Mouse (Mus musculus) kidney, embryonic 16.5 days (tissue): ENCODE data around the gene Ltbp4. TPM values are rescaled to one million over a fixed set of nuclear protein-coding genes. Genes with fewer than 3 reads are reported as not detected.
A peak's percentile ranks its signal among the peaks of the same experiment; 100 is the strongest.

Experiments used
- ATAC-seq: fragments of 200-750 bp; cut with Nextera tagmentation; 2 replicates; pipeline ENCODE4 v1.8.0; 2017; ENCODE audit warnings: moderate TSS enrichment; ENCODE audit not compliant: low FRiP score, low TSS enrichment
- H3K27ac ChIP-seq: fragments of 300-500 bp; sonication (generic); 2 replicates; pipeline ENCODE4 v1.5.1; 2014; ENCODE audit warnings: low read length
- H3K27me3 ChIP-seq: fragments of 300-500 bp; sonication (generic); 2 replicates; pipeline ENCODE4 v1.6.1; 2014; ENCODE audit warnings: low read length, control low read depth, mixed read lengths; ENCODE audit not compliant: insufficient read depth
- H3K36me3 ChIP-seq: fragments of 300-500 bp; sonication (generic); 2 replicates; pipeline ENCODE4 v1.6.1; 2014; ENCODE audit warnings: low read length, control low read depth, mixed read lengths; ENCODE audit not compliant: insufficient read depth
- H3K4me1 ChIP-seq: fragments of 300-500 bp; sonication (generic); 2 replicates; pipeline ENCODE4 v1.6.1; 2014; ENCODE audit warnings: low read length, control low read depth, mixed read lengths; ENCODE audit not compliant: insufficient read depth
- H3K4me2 ChIP-seq: fragments of 300-500 bp; sonication (generic); replicated peaks from 2 replicates; pipeline ENCODE4 v1.6.1; 2014; ENCODE audit warnings: low read depth, low read length
- H3K4me3 ChIP-seq: fragments of 300-500 bp; sonication (generic); 2 replicates; pipeline ENCODE4 v1.5.1; 2014; ENCODE audit warnings: mild to moderate bottlenecking, low read length
- H3K9ac ChIP-seq: fragments of 300-500 bp; sonication (generic); replicated peaks from 2 replicates; pipeline ENCODE4 v1.6.1; 2014; ENCODE audit warnings: low read length
- H3K9me3 ChIP-seq: fragments of 300-500 bp; sonication (generic); 2 replicates; pipeline ENCODE4 v1.6.1; 2016; ENCODE audit warnings: low read length, control low read depth
- WGBS: fragments of 180-500 bp; shearing (Covaris S2); extraction: QIAGEN DNeasy Blood & Tissue Kit; methylation state at CpG from one replicate; pipeline ENCODE4 v1.1.7; 2014; 5-methylcytosine and 5-hydroxymethylcytosine counted together
- polyA plus RNA-seq: library from polyadenylated mRNA; unstranded; fragments of >200 nt; fragmentation: Nextera tagmentation; extraction: Ambion mirVana; gene quantifications from 2 replicates; pipeline ENCODE4 v1.2.1, GENCODE M21; 2015

The Ltbp4 gene
- polyA plus RNA-seq, 1 experiment from 2014 or later, result 55.8 TPM

- WGBS, result 9% methylated on average over 28 of the region's 28 CpGs
- H3K27ac ChIP-seq, result 0 out of 2 replicates have a peak overlapping the region, but pooled peaks have one; percentile 5
- H3K4me2 ChIP-seq, result peak overlapping the region; percentile 59
Measured at GRCm38 (mm10) chr7:27308821-27309549, 28.5 kb downstream of the Ltbp4 start.

DNA sequence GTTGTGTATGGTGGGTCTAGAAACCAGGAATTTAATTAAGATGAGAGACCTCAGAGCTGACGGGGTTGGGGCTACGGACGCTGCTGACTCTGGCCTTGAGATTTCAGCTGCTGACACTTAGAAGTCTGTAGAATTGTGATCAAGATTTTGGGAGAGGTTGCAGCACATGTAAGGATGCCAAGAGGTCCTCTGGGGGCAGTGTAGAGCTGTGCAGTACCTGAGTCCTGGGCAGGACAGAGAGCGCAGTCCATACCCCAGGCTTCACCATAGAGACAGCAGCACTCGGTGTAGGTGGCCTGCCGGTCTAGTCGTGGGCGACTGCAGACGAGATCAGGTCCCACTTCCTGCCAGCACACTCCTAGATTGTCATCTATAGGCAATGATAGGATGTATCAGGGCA lies 29.9 kb downstream of the Ltbp4 start:
- Histone ChIP-seq H3K27me3 (no peaks in the 10 kb centered on the region; the same call in 1 of the 2 replicates), H3K4me3 (no peak overlapping the region), H3K4me2 (no peak overlapping the region), H3K9ac (no peak overlapping the region), H3K9me3 (no peaks in the 10 kb centered on the region), H3K4me1 (peaks cover 12% of the 10 kb centered on the region; the same call in 1 of the 2 replicates), H3K36me3 (no peaks in the 10 kb centered on the region), H3K27ac (no peak overlapping the region)
- peak; percentile 40; the same call in 1 of the 2 replicates for ATAC-seq
- 69% methylated on average over 9 of the region's 9 CpGs for WGBS

More at GRCm38 (mm10) chr7:27308821-27309549, 28.5 kb downstream of the Ltbp4 start:
- no peak overlapping the region; the same call in 1 of the 2 replicates for H3K9ac ChIP-seq
- ATAC-seq, result peak; percentile 43
- no peaks in the 10 kb centered on the region; the same call in 1 of the 2 replicates for H3K27me3 ChIP-seq
- peaks cover 9% of the 10 kb centered on the region for H3K9me3 ChIP-seq
- peaks cover 9% of the 10 kb centered on the region for H3K36me3 ChIP-seq
- H3K4me3 ChIP-seq, result peak overlapping the region; percentile 42
- H3K4me1 ChIP-seq, result peaks cover 12% of the 10 kb centered on the region; the same call in 1 of the 2 replicates

GRCm38 (mm10) chr7:27306161-27307160 lies 31.0 kb downstream of the Ltbp4 start:
- H3K27ac ChIP-seq, result no peak overlapping the region
- 77% methylated on average over 24 of the region's 24 CpGs for WGBS
- H3K4me3 ChIP-seq, result no peak overlapping the region
- ATAC-seq, result no peak
- no peaks in the 10 kb centered on the region; the same call in 1 of the 2 replicates for H3K27me3 ChIP-seq
- H3K36me3 ChIP-seq, result no peaks in the 10 kb centered on the region
- no peak overlapping the region for H3K4me2 ChIP-seq
- no peak overlapping the region for H3K9ac ChIP-seq
- peaks cover 15% of the 10 kb centered on the region; the same call in 1 of the 2 replicates for H3K4me1 ChIP-seq
- H3K9me3 ChIP-seq, result no peaks in the 10 kb centered on the region

DNA sequence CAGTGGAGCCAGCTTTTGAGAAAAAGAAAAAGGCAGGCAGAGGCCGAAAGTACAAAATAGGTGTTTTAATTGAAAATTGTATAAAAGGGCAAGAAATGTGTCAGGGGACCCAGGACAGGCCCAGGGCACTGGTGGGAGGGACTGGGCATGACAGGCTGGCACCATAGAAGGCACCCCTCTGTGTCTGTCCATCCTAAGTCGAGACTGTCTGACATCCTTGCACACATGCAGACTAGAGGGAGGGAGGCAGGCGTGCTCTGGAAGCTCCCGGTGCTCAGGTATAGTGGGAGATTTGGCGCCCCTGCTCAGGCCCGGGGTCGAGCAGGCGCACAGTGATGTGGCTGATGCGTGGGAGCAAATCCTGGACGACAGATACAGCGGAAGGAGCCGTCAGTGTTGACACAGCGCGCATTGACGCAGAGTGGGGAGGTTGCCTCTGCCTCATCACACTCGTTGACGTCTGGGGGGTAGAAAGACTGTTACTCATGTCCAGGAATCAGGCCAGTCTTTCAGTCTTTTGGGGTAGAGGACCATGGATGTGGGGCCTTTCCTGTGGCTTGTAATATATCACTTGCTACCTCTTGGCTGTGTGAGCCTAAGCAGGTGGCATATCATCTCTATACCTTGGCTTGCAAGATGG lies 32.3 kb downstream of the Ltbp4 start:
- Histone ChIP-seq H3K27me3 (no peaks in the 10 kb centered on the region), H3K4me3 (no peak overlapping the region), H3K9me3 (no peaks in the 10 kb centered on the region), H3K4me1 (peaks cover 11% of the 10 kb centered on the region; the same call in 1 of the 2 replicates), H3K4me2 (no peak overlapping the region), H3K9ac (no peak overlapping the region), H3K27ac (no peak overlapping the region), H3K36me3 (no peaks in the 10 kb centered on the region)
- no peak for ATAC-seq
- WGBS, result 78% methylated on average over 17 of the region's 17 CpGs

DNA sequence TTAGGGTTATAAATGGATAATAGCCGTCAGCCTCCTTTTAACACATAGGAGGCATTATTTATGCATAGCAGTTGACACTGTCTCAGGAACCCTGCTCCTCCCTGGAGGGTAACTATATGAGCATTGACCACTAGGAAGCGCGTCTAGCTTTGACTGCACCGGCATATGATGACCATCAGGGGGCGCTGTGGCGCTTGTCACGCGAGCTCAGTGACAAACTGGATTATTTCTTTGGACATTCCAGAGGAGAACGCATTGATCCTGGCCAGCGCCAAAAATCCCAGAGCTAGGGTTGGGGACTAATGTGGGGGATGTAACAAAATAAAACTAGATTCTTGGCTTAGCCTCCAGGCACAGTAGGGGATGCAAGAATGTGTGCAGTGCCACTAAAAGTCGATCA lies 35.3 kb downstream of the Ltbp4 start:
- H3K4me2 ChIP-seq, result no peak overlapping the region
- H3K4me1 ChIP-seq, result peaks cover 3% of the 10 kb centered on the region; the same call in 1 of the 2 replicates
- 8% methylated on average over 11 of the region's 11 CpGs for WGBS
- no peaks in the 10 kb centered on the region for H3K27me3 ChIP-seq
- H3K9me3 ChIP-seq, result 0 out of 2 replicates have a peak, but pooled peaks cover 4% of the 10 kb centered on the region
- H3K36me3 ChIP-seq, result no peaks in the 10 kb centered on the region
- no peak overlapping the region for H3K27ac ChIP-seq
- H3K9ac ChIP-seq, result no peak overlapping the region
- 0 out of 2 replicates have a peak, but pooled peaks have one; percentile 28 for ATAC-seq
- H3K4me3 ChIP-seq, result no peak overlapping the region

DNA sequence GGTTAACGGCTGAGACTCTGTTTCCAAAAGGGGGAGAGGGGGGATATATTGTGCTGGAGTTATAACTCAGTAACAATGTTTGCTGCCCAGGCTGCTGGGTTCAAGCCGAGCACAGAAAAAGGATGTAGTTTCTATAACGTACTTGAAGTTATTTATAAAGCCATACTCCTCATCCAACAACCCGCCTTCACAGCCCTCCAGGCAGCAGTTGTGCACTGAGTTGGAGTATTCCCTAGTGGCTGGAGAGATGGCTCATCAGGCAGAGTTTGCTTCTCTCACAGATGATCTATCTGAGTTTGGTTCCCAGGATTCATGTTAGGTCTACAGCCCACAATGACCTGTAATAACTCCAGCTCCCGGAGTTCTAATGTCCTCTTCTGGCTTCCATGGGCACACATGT lies 36.7 kb downstream of the Ltbp4 start:
- Histone ChIP-seq H3K36me3 (no peaks in the 10 kb centered on the region), H3K4me2 (no peak overlapping the region), H3K27ac (no peak overlapping the region), H3K4me3 (no peak overlapping the region), H3K9me3 (0 out of 2 replicates have a peak, but pooled peaks cover 4% of the 10 kb centered on the region), H3K4me1 (peaks cover 3% of the 10 kb centered on the region; the same call in 1 of the 2 replicates), H3K27me3 (no peaks in the 10 kb centered on the region), H3K9ac (no peak overlapping the region)
- no peak for ATAC-seq
- WGBS, result 73% methylated on average over 5 of the region's 5 CpGs

GRCm38 (mm10) chr7:27300351-27300750 lies 37.1 kb downstream of the Ltbp4 start:
- Histone ChIP-seq H3K4me2 (no peak overlapping the region), H3K27me3 (no peaks in the 10 kb centered on the region), H3K36me3 (no peaks in the 10 kb centered on the region), H3K9ac (no peak overlapping the region), H3K27ac (no peak overlapping the region), H3K4me3 (no peak overlapping the region), H3K9me3 (0 out of 2 replicates have a peak, but pooled peaks cover 4% of the 10 kb centered on the region), H3K4me1 (peaks cover 3% of the 10 kb centered on the region; the same call in 1 of the 2 replicates)
- 81% methylated on average over 4 of the region's 4 CpGs for whole genome bisulfite sequencing
- no peak for ATAC-seq

- no peak overlapping the region for H3K4me2 ChIP-seq
- H3K4me3 ChIP-seq, result no peak overlapping the region
- H3K27me3 ChIP-seq, result no peaks in the 10 kb centered on the region
- ATAC-seq, result no peak
- peaks cover 3% of the 10 kb centered on the region; the same call in 1 of the 2 replicates for H3K4me1 ChIP-seq
- H3K36me3 ChIP-seq, result no peaks in the 10 kb centered on the region
- H3K27ac ChIP-seq, result no peak overlapping the region
- H3K9ac ChIP-seq, result no peak overlapping the region
- 0 out of 2 replicates have a peak, but pooled peaks cover 4% of the 10 kb centered on the region for H3K9me3 ChIP-seq
- 80% methylated on average over 6 of the region's 6 CpGs for WGBS
Measured at GRCm38 (mm10) chr7:27298816-27299215, 38.7 kb downstream of the Ltbp4 start.

DNA sequence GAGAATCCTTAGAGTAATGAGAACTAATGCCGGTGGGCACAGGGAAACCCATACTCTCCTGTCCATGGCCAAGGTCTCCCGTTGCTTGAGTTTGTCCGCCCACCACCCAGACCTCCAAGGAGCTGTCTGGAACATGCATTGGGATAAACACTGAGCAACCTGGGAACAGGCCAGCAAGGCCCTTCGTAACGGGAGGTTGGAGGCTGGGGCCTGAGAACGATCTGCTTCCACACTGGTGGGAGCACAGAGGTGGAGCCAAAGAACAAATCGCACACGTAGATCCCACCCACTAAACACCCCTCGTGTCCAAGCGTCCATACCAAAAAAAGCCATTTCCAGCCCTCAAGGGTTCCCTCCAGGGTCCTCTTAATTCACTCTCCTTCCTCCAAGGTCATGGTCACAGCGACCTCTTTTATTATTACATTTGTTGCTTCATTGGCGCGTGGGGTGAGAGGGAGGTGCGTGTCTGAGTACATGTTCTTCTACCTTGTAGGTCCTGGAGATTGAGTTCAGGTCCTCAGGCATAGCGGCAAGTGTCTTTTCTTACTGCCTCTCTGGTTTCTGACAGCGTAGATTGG lies 39.4 kb downstream of the Ltbp4 start:
- no peak overlapping the region for H3K4me2 ChIP-seq
- H3K4me1 ChIP-seq, result peaks cover 3% of the 10 kb centered on the region; the same call in 1 of the 2 replicates
- no peaks in the 10 kb centered on the region for H3K27me3 ChIP-seq
- H3K27ac ChIP-seq, result no peak overlapping the region
- no peak overlapping the region for H3K4me3 ChIP-seq
- WGBS, result 74% methylated on average over 16 of the region's 16 CpGs
- H3K9me3 ChIP-seq, result 0 out of 2 replicates have a peak, but pooled peaks cover 4% of the 10 kb centered on the region
- no peak for ATAC-seq
- no peak overlapping the region for H3K9ac ChIP-seq
- H3K36me3 ChIP-seq, result no peaks in the 10 kb centered on the region
